Mouse (Mus musculus): ENCODE results near the gene Gpr27. TPM values are rescaled to one million over a fixed set of nuclear protein-coding genes. Genes with fewer than 3 reads are reported as not detected.
A peak's percentile ranks its signal among the peaks of the same experiment; 100 is the strongest.

The Gpr27 gene
- 10 to 100 TPM; 56.9 to 58.8 TPM for total RNA-seq (2021)

DNA sequence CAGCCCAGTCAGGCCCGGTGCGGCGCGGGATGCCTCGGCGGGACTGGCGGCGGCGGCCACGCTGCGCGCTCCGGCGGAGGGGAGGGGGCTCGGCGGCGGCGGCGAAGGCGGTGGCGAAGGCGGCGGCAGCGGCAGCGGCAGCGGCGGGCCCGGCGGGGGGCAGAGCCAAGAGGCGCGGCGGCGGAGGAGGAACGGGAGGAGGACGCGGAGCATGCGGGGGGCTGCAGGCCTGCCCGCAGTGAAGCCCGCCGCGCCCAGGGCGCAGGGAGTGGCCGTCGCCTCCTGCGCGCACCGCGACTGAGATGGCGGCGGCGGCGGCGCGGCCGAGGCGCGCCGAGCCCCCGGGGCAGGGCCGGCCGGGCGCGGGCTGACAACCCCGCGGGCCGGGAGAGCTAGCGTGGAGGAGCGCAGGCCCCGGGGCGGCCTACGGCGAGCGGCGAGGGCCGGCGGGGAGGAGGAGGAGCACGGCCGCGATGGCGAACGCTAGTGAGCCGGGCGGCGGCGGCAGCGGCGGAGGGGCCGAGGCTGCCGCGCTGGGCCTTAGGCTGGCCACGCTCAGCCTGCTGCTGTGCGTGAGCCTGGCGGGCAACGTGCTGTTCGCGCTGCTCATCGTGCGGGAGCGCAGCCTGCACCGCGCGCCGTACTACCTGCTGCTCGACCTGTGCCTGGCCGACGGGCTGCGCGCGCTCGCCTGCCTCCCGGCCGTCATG, at the start of gene Gpr27:
Gpr27 (plus strand) TSS at position 474 of the 710 bp plus-strand sequence.
- DNase-seq (ENCODE audit: extremely low spot score in 1 of 2, low spot score in 1 of 2) = peak; percentile 28 to 51

DNA sequence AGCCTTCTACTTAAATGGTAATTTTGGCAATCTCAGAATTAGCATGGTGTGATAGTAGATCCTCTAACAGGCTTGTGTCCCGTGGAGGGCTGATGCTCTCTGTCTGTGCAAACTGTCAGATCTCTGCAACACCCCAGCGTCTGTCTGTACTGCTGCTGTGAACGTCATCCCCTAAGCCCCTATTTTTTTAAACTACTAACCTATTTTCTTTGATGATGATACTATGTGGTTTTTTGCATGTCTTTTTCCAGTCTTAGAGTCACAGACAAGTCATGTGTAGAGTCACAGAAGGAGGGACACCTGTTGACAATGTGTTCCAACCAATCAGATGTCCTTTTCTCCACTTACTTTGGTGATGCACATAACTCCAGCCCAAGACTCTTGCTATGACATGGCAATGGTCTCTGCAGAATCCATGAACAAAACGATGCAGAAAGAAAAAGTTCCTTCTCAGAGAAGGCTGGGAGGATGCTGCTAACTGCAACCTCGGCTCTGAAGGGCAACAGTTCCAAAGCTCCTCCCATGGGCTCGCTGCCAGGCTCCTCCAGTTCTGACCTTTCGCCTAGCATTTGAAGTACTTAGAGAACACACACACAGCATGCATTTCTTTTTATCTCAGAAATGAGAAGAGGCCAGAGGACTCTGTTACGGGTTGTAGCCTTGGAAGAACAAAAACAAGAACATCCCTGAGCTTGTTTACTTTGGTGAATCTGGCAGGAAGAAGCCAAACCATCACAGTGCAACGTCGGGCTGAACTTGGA, 48.9 kb upstream of the Gpr27 start:
- DNase-seq (ENCODE audit: extremely low spot score in 1 of 2, low spot score in 1 of 2) = no peak

DNA sequence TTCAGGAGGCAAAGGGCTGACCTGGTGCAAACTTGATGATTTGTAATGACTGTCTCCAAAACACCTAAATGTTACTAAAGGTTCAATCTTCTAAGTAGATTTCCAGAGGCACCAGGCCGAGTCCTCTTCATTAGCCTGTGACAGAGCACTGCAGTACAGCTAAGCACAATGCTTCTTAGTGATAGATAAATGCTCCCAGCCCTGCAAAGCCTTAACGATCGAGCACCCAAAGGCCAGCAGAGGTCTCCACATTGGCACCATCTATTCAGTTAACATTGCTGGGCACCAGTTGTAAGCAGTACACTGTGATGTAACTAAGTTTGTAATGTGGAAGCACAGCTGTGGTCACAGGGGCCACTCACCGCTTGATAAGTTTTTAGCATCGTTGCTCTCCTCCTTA, 48.1 kb upstream of the Gpr27 start:
- no peak for DNase-seq (ENCODE audit: extremely low spot score in 1 of 2, low spot score in 1 of 2)

DNA sequence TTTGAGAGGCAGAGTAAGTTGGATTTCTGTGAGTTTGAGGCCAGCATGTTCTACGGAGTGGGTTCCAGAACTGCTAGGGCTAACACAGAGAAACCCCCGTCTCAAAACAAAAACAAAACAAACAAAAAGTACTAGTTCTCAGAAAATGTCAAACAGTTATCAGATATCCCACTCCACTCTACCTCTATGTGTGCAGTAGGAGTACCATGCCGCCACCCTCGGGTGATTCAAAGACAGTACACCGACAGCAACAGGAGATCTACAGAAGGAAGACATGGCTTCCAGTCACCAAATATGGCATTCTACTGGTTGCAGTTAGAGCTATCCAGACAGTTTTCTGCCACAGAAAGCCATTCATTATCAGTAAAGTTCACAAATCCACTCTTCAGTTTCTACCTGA, 47.6 kb upstream of the Gpr27 start:
- DNase-seq (ENCODE audit: extremely low spot score in 1 of 2, low spot score in 1 of 2) = no peak

DNA sequence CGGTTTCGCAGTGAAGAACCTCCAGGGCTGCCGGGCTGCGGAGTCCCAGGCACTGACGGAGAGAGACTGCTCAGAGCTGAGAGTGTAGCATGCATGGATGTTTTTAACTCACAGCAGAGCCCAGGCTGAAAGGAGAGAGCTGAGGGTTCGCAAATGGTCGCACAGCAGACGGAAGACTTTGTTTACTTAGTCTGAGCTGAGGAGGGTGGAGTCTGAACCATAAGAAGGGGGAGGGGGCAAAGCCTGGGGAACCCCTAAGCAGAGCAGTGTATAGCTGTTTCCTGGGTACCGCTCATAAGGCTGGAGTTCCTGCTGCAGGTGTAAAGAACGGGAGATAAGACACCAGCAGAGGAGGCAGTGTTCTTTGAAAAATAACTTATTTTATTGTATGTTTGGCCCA, 46.1 kb upstream of the Gpr27 start:
- DNase-seq (ENCODE audit: extremely low spot score in 1 of 2, low spot score in 1 of 2) = no peak

DNA sequence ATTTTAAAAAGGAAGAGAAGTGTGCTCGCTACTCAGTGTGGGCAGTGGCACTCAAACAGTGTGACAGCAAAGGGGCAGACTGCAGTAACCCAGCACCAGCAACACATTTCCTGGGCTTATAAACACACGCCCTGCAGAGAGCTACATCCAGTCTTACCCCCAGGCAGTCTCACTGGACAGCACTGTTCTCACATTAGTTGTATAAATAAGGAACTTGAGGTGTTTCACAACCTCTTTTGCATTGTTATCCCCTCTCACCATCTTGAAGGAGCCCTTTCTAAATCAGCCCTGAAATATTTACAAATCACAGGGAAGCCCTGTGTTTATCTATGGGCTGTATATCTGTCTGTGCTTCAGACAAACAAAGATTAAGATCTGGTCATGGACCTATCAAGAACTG, 43.2 kb upstream of the Gpr27 start:
- no peak for DNase-seq (ENCODE audit: extremely low spot score in 1 of 2, low spot score in 1 of 2)

DNA sequence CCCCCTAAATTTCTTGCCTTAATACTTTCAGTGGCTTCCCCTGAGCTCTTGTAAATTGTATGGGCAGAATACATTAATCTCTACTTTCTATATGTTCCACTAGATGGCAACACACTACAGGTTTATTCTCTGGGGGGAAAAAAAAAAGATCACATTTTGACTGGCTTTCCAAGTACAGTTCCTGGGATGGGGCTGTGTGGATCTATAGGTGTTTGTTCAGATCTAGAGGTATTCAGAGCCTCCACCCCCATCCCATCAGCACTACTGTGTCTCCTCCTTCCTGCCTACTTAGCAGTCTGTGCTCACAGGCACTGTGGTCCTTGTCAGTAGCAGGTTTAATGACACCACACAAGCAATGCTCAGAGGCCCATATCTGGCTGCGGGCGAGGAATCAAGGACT, 40.1 kb upstream of the Gpr27 start:
- DNase-seq (ENCODE audit: extremely low spot score in 1 of 2, low spot score in 1 of 2) = no peak

DNA sequence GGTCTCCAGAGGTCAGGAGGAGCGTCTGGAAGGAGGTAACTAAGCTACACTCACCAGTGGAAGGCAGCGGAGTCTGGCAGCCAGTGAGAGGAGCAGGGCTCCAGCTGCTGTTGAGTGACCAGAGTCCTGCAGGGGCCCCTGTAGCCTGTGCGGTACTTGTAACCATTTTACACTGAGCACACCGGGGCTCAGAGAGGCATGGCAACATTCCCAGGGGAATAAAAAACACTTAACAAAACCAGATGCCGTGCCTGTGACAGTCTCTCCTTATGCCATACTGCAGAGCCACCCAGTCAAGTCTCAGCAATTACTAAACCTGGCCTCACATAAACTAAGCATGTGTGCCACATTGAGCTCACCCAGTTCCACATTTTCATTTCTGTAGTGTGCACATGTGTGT, 38.1 kb upstream of the Gpr27 start:
- DNase-seq (ENCODE audit: extremely low spot score in 1 of 2, low spot score in 1 of 2) = no peak

DNA sequence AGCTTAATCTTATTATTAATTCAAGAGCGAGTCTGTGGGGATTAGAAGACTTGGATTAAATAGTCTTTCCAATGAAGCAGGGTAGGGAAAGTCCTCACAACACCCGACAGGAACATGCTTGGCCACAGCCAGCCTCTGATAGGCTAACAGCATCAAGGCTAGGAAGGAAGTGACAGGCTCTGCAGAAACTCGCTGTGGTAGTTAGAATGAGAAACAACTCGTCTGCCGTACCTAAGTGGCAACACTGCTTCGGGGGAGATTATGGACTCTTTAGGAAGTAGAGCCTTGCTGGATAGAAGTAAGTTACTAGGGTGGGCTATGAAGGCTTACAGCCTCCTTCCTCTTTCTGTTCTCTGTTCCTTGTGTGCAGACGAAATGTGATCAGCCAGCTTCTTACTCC, 37.0 kb upstream of the Gpr27 start:
- no peak for DNase-seq (ENCODE audit: extremely low spot score in 1 of 2, low spot score in 1 of 2)

DNA sequence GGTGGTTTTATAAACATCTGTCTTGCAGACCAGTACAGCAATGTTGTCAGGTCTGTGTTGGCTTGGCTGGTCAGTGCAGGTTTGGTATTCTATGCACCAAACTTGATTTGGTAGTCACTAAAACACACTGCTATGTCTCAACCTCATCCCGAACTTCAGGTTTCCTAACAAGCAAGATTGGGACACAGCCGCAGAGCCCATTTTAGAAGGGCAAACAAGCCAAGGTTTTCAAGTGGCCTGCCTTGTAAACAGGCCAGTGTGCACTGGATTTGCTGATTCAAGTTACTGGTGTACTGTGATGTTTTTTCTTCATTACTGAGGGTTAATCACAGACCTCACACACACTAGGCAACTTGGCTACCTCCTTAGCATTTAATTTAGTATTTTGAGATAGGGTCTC, 36.4 kb upstream of the Gpr27 start:
- DNase-seq (ENCODE audit: extremely low spot score in 1 of 2, low spot score in 1 of 2) = no peak

DNA sequence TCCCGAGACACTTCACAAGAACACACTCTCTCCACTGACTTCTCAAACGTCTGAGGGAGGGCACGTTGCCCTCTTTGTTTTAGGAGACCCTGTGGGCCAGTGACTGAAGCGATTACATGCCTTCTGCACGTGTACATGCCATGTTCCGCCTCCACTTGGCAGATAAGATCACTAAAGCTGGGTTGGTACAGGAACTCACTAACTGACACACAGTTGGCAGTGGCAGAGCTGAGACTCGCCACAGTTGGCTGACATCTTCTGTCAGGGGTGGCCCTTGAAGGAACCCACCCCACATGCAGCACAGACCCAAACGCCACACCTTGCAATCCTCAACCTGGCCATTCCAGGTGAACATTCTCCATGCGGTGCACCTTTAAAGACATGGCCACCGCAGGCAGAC, 33.9 kb upstream of the Gpr27 start:
- DNase-seq (ENCODE audit: extremely low spot score in 1 of 2, low spot score in 1 of 2) = no peak

DNA sequence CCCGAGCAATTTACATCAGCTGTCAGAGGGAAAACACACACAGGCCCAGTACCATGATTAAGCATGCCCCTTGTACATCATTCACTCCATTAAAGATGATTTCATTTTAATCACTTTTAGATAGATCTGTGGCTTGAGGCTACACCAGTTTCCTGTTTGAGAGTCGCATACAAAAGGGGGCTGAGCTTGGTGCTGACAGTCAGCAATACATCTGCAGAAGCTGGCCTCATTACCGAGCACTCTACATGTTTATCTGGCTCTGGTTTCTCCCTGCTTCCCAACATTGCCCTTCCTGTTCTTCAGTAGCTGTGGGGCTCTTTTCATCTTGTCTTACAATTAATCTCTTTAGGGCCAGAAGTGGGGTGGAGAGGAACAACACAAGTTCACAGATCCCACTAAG, 32.0 kb upstream of the Gpr27 start:
- DNase-seq (ENCODE audit: extremely low spot score in 1 of 2, low spot score in 1 of 2) = no peak

DNA sequence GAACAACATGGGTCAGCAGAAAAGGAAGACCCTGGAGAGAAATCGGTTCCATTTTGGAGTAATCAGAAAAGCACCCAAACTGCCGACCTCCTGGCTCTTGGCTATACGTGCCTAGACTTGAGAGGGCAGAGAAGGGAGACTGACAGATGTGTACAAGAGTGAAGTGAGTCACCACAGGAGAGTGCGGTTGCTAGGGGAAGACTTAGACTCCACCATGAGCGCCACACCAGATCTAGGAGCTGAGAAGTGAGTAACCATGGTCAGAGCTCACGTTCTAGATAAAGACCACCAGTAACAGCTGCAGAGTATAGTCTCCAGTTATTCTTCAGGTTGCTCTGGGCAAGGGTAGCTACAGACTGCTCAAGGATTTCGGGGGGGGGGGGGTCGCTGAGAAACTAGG, 29.2 kb upstream of the Gpr27 start:
- DNase-seq (ENCODE audit: extremely low spot score in 1 of 2, low spot score in 1 of 2) = no peak

DNA sequence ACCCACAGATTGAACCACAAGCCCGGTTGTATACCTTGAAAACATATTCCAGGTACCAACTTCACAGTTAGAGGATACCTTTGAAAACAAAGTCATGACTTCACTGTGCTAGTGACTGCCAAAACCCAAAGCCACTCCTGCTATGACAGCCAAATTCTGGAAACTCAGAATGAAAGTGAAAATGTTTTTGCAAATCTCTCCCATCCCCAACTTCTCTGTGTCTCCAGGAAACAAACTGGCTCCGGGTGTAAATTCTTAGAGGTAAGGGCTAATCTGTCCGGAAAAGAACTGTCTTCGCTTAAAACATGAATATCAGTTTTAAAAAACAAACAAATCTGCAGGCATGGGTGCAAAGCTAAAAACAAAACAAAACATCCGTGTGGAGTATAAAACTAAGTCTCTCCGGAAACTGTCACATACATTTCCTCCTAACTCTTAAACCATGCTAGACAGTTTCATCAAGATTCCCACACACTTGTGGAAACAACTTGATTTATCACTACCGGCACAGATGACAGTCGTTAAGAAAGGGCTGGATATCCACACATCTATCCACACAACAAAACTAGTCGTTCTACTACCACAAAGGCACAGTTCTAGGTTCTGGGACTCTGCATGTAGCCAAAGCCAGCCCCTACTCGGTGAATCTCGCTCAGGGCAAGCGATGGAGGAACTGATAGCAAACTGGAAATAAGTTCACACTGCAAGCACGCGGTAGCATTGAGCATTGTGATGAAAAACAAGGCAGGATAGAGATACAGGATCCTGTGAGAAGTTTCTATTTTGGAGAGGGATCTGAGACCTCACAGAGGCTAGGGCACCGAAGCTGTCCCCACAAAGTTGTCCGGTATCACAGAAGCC, 26.8 kb upstream of the Gpr27 start:
- DNase-seq (ENCODE audit: extremely low spot score in 1 of 2, low spot score in 1 of 2) = no peak

DNA sequence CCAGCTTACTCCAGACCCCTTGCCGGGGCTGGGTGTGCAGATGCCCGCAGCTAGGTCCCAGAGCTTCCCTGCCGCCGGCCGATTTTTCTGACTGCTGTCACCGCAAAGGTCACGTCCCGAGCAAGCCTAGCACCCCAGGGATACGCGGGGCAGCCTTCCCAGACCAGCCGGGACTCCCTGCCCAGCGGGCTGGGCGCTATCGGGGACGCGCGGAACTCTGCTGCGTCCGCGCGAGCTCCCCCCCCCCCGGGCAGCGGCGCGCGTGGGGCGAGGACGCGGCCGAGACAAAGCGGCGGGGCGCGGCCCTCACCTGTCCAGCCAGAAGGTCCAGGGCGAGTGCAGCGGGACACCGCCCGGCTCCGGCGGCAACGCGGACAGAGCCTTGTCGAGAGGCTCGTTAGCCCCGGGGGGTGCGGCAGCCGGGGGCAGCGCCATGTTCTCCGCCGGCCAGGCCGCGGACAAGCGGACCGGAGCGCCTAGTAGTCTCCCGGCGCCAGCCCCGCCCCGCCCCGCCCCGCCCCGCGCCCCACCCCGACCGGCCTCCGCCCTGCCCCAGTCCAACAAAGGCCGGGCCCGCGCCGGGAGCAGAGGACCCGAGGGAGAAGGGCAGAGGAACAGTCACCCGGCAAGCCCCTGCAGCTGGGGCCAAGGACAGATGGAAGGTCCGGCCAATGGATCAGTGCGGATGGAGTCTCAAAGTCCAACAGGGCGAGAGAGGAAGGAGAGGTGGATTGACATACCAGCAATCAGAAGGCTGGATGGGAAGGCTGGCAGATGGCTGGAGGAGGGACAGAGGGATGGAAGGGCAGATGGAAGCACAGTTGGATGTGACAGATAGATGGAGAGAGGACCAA, 25.9 kb upstream of the Gpr27 start, which contains the start of the genes Eif4e3 and Gm20696:
Eif4e3 (minus strand) TSS at position 454 of the 854 bp plus-strand sequence.
Gm20696 (minus strand) TSS at position 480 of the 854 bp plus-strand sequence.
- no peak for DNase-seq (ENCODE audit: extremely low spot score in 1 of 2, low spot score in 1 of 2)

DNA sequence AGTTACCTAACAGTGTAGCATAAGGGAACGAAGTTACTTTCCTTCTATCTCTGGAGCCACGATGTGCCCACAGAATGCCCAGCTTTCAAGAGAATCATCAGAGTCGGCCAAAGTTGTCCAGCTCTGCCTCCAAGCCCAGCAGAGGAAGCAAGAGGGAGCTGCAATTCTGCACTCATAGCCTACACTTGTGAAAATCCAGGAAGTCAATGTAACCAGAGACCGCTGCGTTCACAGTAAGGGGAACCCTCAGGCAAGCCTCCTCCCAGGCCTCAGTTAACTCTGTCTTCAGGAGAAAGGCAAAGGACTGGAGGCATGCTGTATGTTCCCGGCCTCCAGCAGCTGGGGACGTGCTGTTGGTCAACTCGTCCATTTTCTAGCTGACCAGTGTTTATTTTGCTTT, 25.2 kb upstream of the Gpr27 start:
- DNase-seq (ENCODE audit: extremely low spot score in 1 of 2, low spot score in 1 of 2) = no peak

DNA sequence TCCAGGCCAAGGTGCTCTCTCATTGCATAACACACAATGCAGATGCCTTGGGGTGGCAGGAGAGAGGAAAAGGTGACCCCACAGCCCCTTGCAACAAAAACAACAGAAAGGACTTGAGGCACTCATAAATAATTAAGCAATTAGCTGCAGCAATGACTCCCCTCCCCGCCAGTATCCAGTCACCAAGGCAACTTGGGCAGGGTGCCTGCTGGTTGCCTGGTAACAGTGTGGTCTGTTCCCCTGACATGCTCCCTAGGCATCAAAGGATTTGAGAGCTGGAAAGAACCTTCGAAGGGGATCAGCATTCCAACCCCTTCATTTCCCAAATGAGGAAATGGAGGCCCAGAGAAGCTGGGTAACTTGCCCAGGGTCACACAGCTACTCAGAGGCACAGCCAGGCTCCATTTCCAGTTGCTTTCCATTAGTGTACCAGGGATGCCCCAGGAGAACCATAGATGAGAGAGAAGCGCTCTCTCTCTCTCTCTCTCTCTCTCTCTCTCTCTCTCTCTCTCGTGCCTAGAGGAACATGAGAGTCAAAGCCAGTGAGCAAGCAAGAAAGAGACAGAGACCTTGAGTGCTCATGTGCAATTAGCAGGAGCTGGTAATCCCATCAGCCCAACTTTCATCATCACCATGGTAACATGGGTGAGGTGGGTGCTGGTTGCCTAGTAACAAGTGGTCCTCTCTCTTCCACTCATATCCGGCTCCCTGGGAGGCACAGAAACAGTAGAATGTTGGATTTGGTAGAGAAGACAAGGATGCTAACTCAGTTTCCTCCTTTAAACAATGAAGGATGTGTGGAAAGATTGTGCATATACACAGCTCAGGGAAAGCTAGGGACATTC, 22.8 kb upstream of the Gpr27 start:
- peak; percentile 81 to 82 for DNase-seq (ENCODE audit: extremely low spot score in 1 of 2, low spot score in 1 of 2)

DNA sequence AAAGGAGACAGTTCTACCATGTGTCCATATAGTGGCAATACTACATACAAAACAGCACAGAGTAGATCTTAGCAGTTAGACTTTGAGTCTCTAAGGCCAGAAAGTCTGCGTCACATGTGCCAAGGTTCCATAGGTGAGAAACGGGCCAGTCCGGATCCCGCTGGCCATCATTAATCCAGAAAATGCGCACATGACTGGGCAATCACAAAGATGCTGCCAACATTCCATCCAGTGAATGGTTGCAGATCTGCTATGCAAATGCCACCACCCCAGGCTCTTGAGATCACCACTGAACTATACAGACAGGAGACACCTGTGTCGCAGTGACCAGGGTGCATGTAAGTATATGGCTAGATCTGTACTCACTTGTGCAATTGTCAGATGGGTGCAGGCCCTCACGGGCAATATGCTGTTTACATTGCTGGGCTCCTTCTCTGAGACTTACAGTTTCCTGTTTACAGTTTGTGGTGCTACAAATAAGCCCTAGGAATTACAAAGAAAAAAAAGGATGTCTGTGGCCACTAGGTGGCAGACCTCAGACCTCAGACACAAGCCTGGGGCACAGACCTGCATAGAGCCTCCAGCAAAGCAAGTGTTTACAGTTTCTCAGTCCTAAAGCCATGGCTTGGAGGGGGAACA, 21.9 kb upstream of the Gpr27 start:
- DNase-seq (ENCODE audit: extremely low spot score in 1 of 2, low spot score in 1 of 2) = peak in 1 of 2 experiments; percentile 50

DNA sequence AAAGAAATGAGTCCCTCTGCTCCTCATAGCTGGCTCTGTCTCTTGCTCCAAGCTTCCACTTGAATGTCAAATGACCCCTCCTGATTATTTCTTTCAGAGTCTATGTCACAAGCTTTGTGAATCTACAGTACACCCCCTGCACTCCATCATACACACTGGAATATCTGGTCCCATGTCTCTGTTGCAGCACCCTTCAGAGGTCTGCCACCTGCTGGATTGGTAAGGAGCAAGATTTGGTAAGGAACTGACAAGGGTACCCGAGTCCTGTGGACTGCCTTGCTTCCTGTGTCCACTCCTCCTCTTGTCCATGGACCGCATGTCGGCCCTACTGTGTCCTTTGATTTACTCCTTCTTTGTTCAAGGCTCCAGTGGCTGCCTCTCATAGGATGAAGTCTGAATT, 20.7 kb upstream of the Gpr27 start:
- no peak for DNase-seq (ENCODE audit: extremely low spot score in 1 of 2, low spot score in 1 of 2)

All from layer of hippocampus, postnatal 25 days (tissue).